Mouse (Mus musculus) MEL (cell line): Measurements from ENCODE around the gene Nod1. TPM values are rescaled to one million over a fixed set of nuclear protein-coding genes. Genes with fewer than 3 reads are reported as not detected.

ENCODE experiments used
- DNase-seq: peaks from one replicate; pipeline ENCODE4 v3.0.0; 2011; ENCODE audit warnings: low read depth, low spot score
- H3K27ac ChIP-seq: 2 replicates; pipeline ENCODE4 v1.5.1; 2012; ENCODE audit warnings: low read depth, mild to moderate bottlenecking, control low read depth, low read length, moderate library complexity; ENCODE audit not compliant: control insufficient read depth
- H3K27me3 ChIP-seq, 2 experiments: fragments of 150-350 bp in 1 of 2; sonication (generic) in 1 of 2; 2 replicates each; pipeline ENCODE4 v1.6.1; 2012; ENCODE audit warnings: low read length in 2 of 2, mild to moderate bottlenecking in 2 of 2, improper control_type of control experiment in 1 of 2, moderate library complexity in 1 of 2; ENCODE audit not compliant: insufficient read depth in 2 of 2, control insufficient read depth in 1 of 2
- H3K36me3 ChIP-seq, 2 experiments: 2 replicates each; pipeline ENCODE4 v1.6.1; 2012 to 2014; ENCODE audit warnings: low read length in 2 of 2, improper control_type of control experiment in 1 of 2, inconsistent platforms in 1 of 2, mild to moderate bottlenecking in 1 of 2; ENCODE audit not compliant: insufficient read depth in 2 of 2, control insufficient read depth in 1 of 2
- H3K4me1 ChIP-seq, 2 experiments: fragments of 150-350 bp in 1 of 2; sonication (generic) in 1 of 2; 2 replicates each; pipeline ENCODE4 v1.6.1; 2012; ENCODE audit warnings: low read length in 2 of 2, improper control_type of control experiment in 1 of 2, mild to moderate bottlenecking in 1 of 2; ENCODE audit not compliant: insufficient read depth in 2 of 2, control insufficient read depth in 1 of 2
- H3K4me3 ChIP-seq, 2 experiments: fragments of 150-350 bp in 1 of 2; sonication (generic) in 1 of 2; 2 replicates each; pipeline ENCODE4 v1.5.1; 2012; ENCODE audit warnings: low read depth in 2 of 2, low read length in 2 of 2, mild to moderate bottlenecking in 2 of 2, moderate library complexity in 2 of 2, control low read depth in 1 of 2, improper control_type of control experiment in 1 of 2; ENCODE audit not compliant: control insufficient read depth in 1 of 2, insufficient read depth in 1 of 2
- H3K79me2 ChIP-seq: 2 replicates; pipeline ENCODE4 v1.6.1; 2012; ENCODE audit warnings: mild to moderate bottlenecking, low read length, moderate library complexity; ENCODE audit not compliant: control insufficient read depth, poor library complexity, insufficient read depth
- H3K9ac ChIP-seq: 2 replicates; pipeline ENCODE4 v1.6.1; 2012; ENCODE audit warnings: low read depth, mild to moderate bottlenecking, control low read depth, low read length, moderate library complexity; ENCODE audit not compliant: control insufficient read depth, poor library complexity, severe bottlenecking
- H3K9me3 ChIP-seq: fragments of 150-350 bp; sonication (generic); replicated peaks from 2 replicates; pipeline ENCODE4 v1.6.1; 2012; ENCODE audit warnings: mild to moderate bottlenecking, low read length, improper control_type of control experiment, moderate library complexity; ENCODE audit not compliant: insufficient read depth
- BHLHE40 ChIP-seq: IDR thresholded peaks from 2 replicates; pipeline ENCODE4 v1.6.1; 2012; ENCODE audit warnings: low read depth, mild to moderate bottlenecking, inconsistent platforms, low read length, improper control_type of control experiment, borderline replicate concordance
- CHD1 ChIP-seq: IDR thresholded peaks from 2 replicates; pipeline ENCODE4 v1.6.1; 2012; ENCODE audit warnings: low read depth, mild to moderate bottlenecking, inconsistent platforms, low read length, improper control_type of control experiment
- CHD2 ChIP-seq: IDR thresholded peaks from 2 replicates; pipeline ENCODE4 v1.6.1; 2011; ENCODE audit warnings: low read length, improper control_type of control experiment
- CTCF ChIP-seq, 3 experiments: IDR thresholded peaks in 2 of 3; conservative IDR thresholded peaks in 1 of 3; 2 replicates each; pipeline ENCODE4 v1.5.1; 2011 to 2012; ENCODE audit warnings: low read length in 3 of 3, low read depth in 2 of 3, mild to moderate bottlenecking in 2 of 3, improper control_type of control experiment in 1 of 3, inconsistent platforms in 1 of 3, mixed read lengths in 1 of 3, moderate library complexity in 1 of 3; ENCODE audit not compliant: control insufficient read depth in 1 of 3, insufficient read depth in 1 of 3, poor library complexity in 1 of 3, severe bottlenecking in 1 of 3
- ELF1 ChIP-seq: IDR thresholded peaks from 2 replicates; pipeline ENCODE4 v1.6.1; 2014; ENCODE audit warnings: low read depth, mild to moderate bottlenecking, inconsistent platforms, low read length, improper control_type of control experiment, moderate library complexity
- EP300 ChIP-seq, 2 experiments: IDR thresholded peaks; 2 replicates each; pipeline ENCODE4 v1.6.1; 2011; ENCODE audit warnings: improper control_type of control experiment in 2 of 2, low read length in 2 of 2, low read depth in 1 of 2, mild to moderate bottlenecking in 1 of 2
- ETS1 ChIP-seq: IDR thresholded peaks from 2 replicates; pipeline ENCODE4 v1.6.1; 2012; ENCODE audit warnings: low read depth, mild to moderate bottlenecking, inconsistent platforms, low read length, improper control_type of control experiment, moderate library complexity
- GABPA ChIP-seq: IDR thresholded peaks from 2 replicates; pipeline ENCODE4 v1.6.1; 2012; ENCODE audit warnings: low read depth, mild to moderate bottlenecking, inconsistent platforms, low read length, improper control_type of control experiment, moderate library complexity
- GATA1 ChIP-seq: IDR thresholded peaks from 2 replicates; pipeline ENCODE4 v1.6.1; 2011; ENCODE audit warnings: low read depth, low read length, improper control_type of control experiment
- HCFC1 ChIP-seq: IDR thresholded peaks from 2 replicates; pipeline ENCODE4 v1.6.1; 2012; ENCODE audit warnings: low read depth, mild to moderate bottlenecking, inconsistent platforms, low read length, improper control_type of control experiment, moderate library complexity
- JUND ChIP-seq: IDR thresholded peaks from 2 replicates; pipeline ENCODE4 v1.6.1; 2011; ENCODE audit warnings: low read depth, mild to moderate bottlenecking, improper control_type of control experiment, low read length
- MAFK ChIP-seq: IDR thresholded peaks from 2 replicates; pipeline ENCODE4 v1.6.1; 2011; ENCODE audit warnings: low read depth, mild to moderate bottlenecking, low read length, improper control_type of control experiment, borderline replicate concordance
- MAX ChIP-seq: IDR thresholded peaks from 2 replicates; pipeline ENCODE4 v1.6.1; 2011; ENCODE audit warnings: low read length, improper control_type of control experiment
- MAZ ChIP-seq: IDR thresholded peaks from 2 replicates; pipeline ENCODE4 v1.6.1; 2012; ENCODE audit warnings: low read depth, mild to moderate bottlenecking, inconsistent platforms, low read length, improper control_type of control experiment
- MXI1 ChIP-seq: IDR thresholded peaks from 2 replicates; pipeline ENCODE4 v1.6.1; 2011; ENCODE audit warnings: mild to moderate bottlenecking, low read depth, low read length, improper control_type of control experiment
- MYC ChIP-seq: IDR thresholded peaks from 2 replicates; pipeline ENCODE4 v1.6.1; 2011; ENCODE audit warnings: low read depth, mild to moderate bottlenecking, low read length, improper control_type of control experiment, moderate library complexity
- NRF1 ChIP-seq: IDR thresholded peaks from 2 replicates; pipeline ENCODE4 v1.6.1; 2014; ENCODE audit warnings: low read depth, mild to moderate bottlenecking, inconsistent platforms, low read length, improper control_type of control experiment, moderate library complexity; ENCODE audit not compliant: poor library complexity, insufficient read depth, severe bottlenecking
- POLR2A ChIP-seq, 2 experiments: IDR thresholded peaks; 2 replicates each; pipeline ENCODE4 v1.6.1; 2011 to 2012; ENCODE audit warnings: low read length in 2 of 2, mild to moderate bottlenecking in 2 of 2, control low read depth in 1 of 2, improper control_type of control experiment in 1 of 2, low read depth in 1 of 2, moderate library complexity in 1 of 2; ENCODE audit not compliant: control insufficient read depth in 1 of 2, insufficient read depth in 1 of 2, poor library complexity in 1 of 2
- POLR2AphosphoS2 ChIP-seq: IDR thresholded peaks from 2 replicates; pipeline ENCODE4 v1.6.1; 2011; ENCODE audit warnings: low read length, improper control_type of control experiment
- POLR2AphosphoS5 ChIP-seq: IDR thresholded peaks from 2 replicates; pipeline ENCODE4 v1.6.1; 2012; ENCODE audit warnings: low read depth, borderline replicate concordance, mild to moderate bottlenecking, inconsistent platforms, low read length, moderate library complexity, mixed read lengths
- RAD21 ChIP-seq: IDR thresholded peaks from 2 replicates; pipeline ENCODE4 v1.6.1; 2011; ENCODE audit warnings: mild to moderate bottlenecking, low read depth, low read length, improper control_type of control experiment
- SIN3A ChIP-seq: IDR thresholded peaks from 2 replicates; pipeline ENCODE4 v1.6.1; 2012; ENCODE audit warnings: low read length, improper control_type of control experiment, inconsistent platforms
- TAL1 ChIP-seq: IDR thresholded peaks from 2 replicates; pipeline ENCODE4 v1.6.1; 2012; ENCODE audit warnings: mild to moderate bottlenecking, inconsistent platforms, low read length, moderate library complexity, mixed read lengths
- TBP ChIP-seq: IDR thresholded peaks from 2 replicates; pipeline ENCODE4 v1.8.0; 2011; ENCODE audit warnings: low read depth, low read length, improper control_type of control experiment
- TCF12 ChIP-seq: IDR thresholded peaks from 2 replicates; pipeline ENCODE4 v1.6.1; 2014; ENCODE audit warnings: low read depth, mild to moderate bottlenecking, inconsistent platforms, low read length, improper control_type of control experiment, moderate library complexity
- UBTF ChIP-seq: IDR thresholded peaks from 2 replicates; pipeline ENCODE4 v1.6.1; 2012; ENCODE audit warnings: low read depth, mild to moderate bottlenecking, inconsistent platforms, low read length, improper control_type of control experiment, moderate library complexity, borderline replicate concordance; ENCODE audit not compliant: insufficient read depth
- USF1 ChIP-seq: IDR thresholded peaks from 2 replicates; pipeline ENCODE4 v1.6.1; 2014; ENCODE audit warnings: low read depth, mild to moderate bottlenecking, inconsistent platforms, low read length, improper control_type of control experiment, moderate library complexity
- ZC3H11A ChIP-seq: IDR thresholded peaks from 2 replicates; pipeline ENCODE4 v1.6.1; 2012; ENCODE audit warnings: low read depth, mild to moderate bottlenecking, inconsistent platforms, low read length, improper control_type of control experiment
- ZKSCAN1 ChIP-seq: IDR thresholded peaks from 2 replicates; pipeline ENCODE4 v1.6.1; 2012; ENCODE audit warnings: low read depth, mild to moderate bottlenecking, inconsistent platforms, low read length, improper control_type of control experiment, moderate library complexity
- polyA plus RNA-seq, 2 experiments: library from polyadenylated mRNA; stranded (reverse) in 1 of 2; unstranded in 1 of 2; fragments of >175 nt in 1 of 2; fragments of >200 nt in 1 of 2; gene quantifications; 2 replicates each; pipeline versions ENCODE4 v1.2.1 to v1.2.4; 2012; ENCODE audit warnings: low replicate concordance in 2 of 2, low read depth in 1 of 2; ENCODE audit not compliant: insufficient read length in 2 of 2, insufficient read depth in 1 of 2, missing spikeins in 1 of 2
- total RNA-seq: library from RNA; depleted of rRNA; stranded (reverse); fragments of 300-350 nt; gene quantifications from 2 replicates; pipeline ENCODE4 v1.2.3, GENCODE M21; 2012

Nod1 gene
- total and polyA plus RNA-seq, 3 experiments, result 0.12 to 0.21 TPM; not detected in 1

DNA sequence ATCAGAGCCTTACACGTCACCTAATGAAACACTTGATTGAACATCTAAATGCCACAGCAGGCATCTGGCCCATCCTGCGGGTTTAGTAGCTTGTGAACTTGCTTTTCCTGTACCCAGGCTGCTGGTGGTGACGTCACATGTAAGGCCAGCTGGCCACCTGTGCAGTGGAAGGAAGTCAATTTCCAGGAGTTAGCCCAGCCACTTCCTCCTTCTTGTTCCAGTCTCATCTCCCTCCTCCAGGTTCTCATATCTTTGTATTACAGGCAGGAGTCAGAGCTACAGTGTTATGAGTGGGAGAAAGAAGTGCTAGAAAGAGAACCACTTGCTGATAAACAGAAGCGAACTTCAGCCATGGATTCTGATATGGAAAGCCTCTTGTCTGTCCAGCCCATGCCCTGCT, 56.2 kb downstream of the Nod1 start:
- DNase-seq, result peak; percentile 78
- Histone ChIP-seq H3K4me3 (no peak overlapping the region), H3K4me1 (peaks cover 0 to 17% of the 10 kb centered on the region in 2 experiments; a peak in 3 of 4 replicates), H3K27me3 (no peaks in the 10 kb centered on the region), H3K9ac (no peak overlapping the region), H3K9me3 (no peaks in the 10 kb centered on the region), H3K36me3 (peaks cover 0 to 6% of the 10 kb centered on the region in 2 experiments; a peak in 2 of 4 replicates), H3K27ac (no peak overlapping the region), H3K79me2 (no peaks in the 10 kb centered on the region)
- TF ChIP-seq ETS1, result peak; percentile 79
- peak; percentile 83 for TF ChIP-seq TCF12
- TF ChIP-seq TAL1, result peak; percentile 88
- TF ChIP-seq JUND, result peak; percentile 65; the same call in 1 of the 2 replicates
- TF ChIP-seq MAZ, result no peak
- TF ChIP-seq BHLHE40, result no peak
- peak; percentile 79 for TF ChIP-seq GATA1
- no peak for TF ChIP-seq USF1
- no peak for TF ChIP-seq CHD1
- peak; percentile 83 to 90 for TF ChIP-seq EP300 (IDR thresholded peaks at IDR 0.05; ENCODE audit: low read depth in 1 of 2, low read length in 2 of 2)
- no peak for TF ChIP-seq NRF1
- no peak for TF ChIP-seq ELF1
- TF ChIP-seq CTCF (IDR thresholded peaks at IDR 0.05 in 2 of 3, conservative IDR thresholded peaks at IDR 0.05 in 1 of 3; ENCODE audit: control insufficient read depth in 1 of 3, insufficient read depth in 1 of 3, low read depth in 2 of 3, low read length in 3 of 3, poor library complexity in 1 of 3, severe bottlenecking in 1 of 3), result no peak

DNA sequence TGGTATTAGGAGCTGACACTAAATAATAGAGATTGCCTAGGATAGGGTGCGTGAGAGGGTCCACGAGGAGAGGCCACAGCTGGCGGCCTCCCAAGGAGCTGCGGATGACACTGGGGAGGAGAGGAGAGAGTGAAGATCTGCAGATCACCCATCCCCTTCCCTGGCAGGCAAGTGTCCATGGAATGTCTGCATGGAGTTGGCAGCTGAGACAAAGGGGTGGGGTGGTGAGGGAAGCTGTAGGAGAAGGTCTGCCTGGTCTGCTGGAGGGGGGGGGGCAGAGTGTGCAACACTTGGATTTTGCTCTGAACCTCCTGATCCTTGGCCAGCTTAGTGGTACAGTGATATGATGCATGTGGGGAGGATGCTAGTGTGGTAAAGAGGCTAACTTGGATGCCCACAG, 57.4 kb downstream of the Nod1 start:
- TF ChIP-seq POLR2AphosphoS2 (no peak), HCFC1 (no peak), MAX (no peak), ZKSCAN1 (no peak), TBP (no peak), MAFK (no peak), UBTF (no peak), JUND (no peak), CHD2 (no peak), GABPA (no peak), RAD21 (no peak), MXI1 (no peak), NRF1 (no peak), POLR2AphosphoS5 (no peak), MYC (no peak), GATA1 (no peak), POLR2A (IDR thresholded peaks at IDR 0.05; ENCODE audit: control insufficient read depth in 1 of 2, insufficient read depth in 1 of 2, low read depth in 1 of 2, low read length in 2 of 2, poor library complexity in 1 of 2) (no peak), SIN3A (no peak), ELF1 (no peak), ZC3H11A (no peak)
- TF ChIP-seq, all 39 proteins: peak for 0
- Histone ChIP-seq H3K27ac (no peak overlapping the region), H3K4me3 (no peak overlapping the region), H3K27me3 (no peaks in the 10 kb centered on the region), H3K4me1 (peaks cover 0 to 17% of the 10 kb centered on the region in 2 experiments; a peak in 3 of 4 replicates), H3K79me2 (no peaks in the 10 kb centered on the region), H3K9ac (no peak overlapping the region), H3K36me3 (peaks cover 0 to 6% of the 10 kb centered on the region in 2 experiments; a peak in 2 of 4 replicates), H3K9me3 (no peaks in the 10 kb centered on the region)
- no peak for DNase-seq
